Mouse (Mus musculus): Measurements from ENCODE around the gene Krtap28-10. TPM values are rescaled to one million over a fixed set of nuclear protein-coding genes. Genes with fewer than 3 reads are reported as not detected.
A peak's percentile ranks its signal among the peaks of the same experiment; 100 is the strongest.

The Krtap28-10 gene
- polyA plus RNA-seq, 1 experiment from 2014 or later, result not detected

DNA sequence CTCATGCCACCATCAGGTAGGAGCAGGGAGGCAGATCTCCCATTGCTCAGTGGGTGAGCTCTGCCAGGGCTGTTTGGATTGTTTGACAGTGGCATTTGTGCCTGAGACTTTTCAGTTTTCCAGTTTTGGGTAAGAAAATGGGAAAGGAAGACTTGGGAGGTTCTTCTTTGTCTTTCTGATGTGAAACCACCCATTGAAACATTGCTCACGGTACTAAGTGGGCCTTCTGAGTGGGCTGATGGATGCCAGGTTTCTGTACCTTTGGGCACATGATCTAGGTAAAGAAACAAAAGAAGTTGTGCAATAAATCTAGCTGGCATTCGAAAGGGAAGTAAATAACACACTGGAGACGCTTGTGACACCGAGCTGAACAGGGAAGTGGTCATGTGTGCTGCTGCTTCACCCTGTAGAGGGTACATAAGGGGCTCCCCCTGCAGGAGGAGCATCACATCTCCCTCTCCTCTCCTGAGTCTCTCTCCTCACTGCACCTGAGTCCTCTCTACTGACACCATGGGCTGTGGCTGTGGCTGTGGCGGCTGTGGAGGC, 2.7 kb upstream of the Krtap28-10 start, which contains the start of gene Gm47969:
Gene Gm47969 (plus strand): TSS at position 51 of the 546 bp plus-strand sequence.
- H3K4me3 ChIP-seq, result no peak within 1 kb of the TSS
- 78% methylated on average over 5 of the region's 5 CpGs for WGBS
- H3K4me1 ChIP-seq, result no peaks in the 10 kb centered on the region
- no peak within 1 kb of the TSS for H3K27ac ChIP-seq
- no peaks in the 10 kb centered on the region for H3K27me3 ChIP-seq
- H3K9ac ChIP-seq, result no peak within 1 kb of the TSS
- no peak for ATAC-seq (ENCODE audit: low FRiP score, low read depth)
- no peaks in the 10 kb centered on the region for H3K9me3 ChIP-seq
- H3K36me3 ChIP-seq, result no peaks in the 10 kb centered on the region
- H3K4me2 ChIP-seq (replicated peaks), result no peak within 1 kb of the TSS

- ATAC-seq (ENCODE audit: low FRiP score, low read depth), result no peak
- 75% methylated on average over 4 of the region's 4 CpGs for WGBS
- Histone ChIP-seq H3K36me3 (no peaks in the 10 kb centered on the region), H3K9ac (no peak overlapping the region), H3K27me3 (no peaks in the 10 kb centered on the region), H3K4me1 (peaks cover 13% of the 10 kb centered on the region), H3K9me3 (no peaks in the 10 kb centered on the region), H3K4me2 (replicated peaks) (no peak overlapping the region), H3K4me3 (no peak overlapping the region), H3K27ac (no peak overlapping the region)
These were observed 3.2 kb downstream of the Krtap28-10 start for GRCm38 (mm10) chr1:83039080-83039479.

DNA sequence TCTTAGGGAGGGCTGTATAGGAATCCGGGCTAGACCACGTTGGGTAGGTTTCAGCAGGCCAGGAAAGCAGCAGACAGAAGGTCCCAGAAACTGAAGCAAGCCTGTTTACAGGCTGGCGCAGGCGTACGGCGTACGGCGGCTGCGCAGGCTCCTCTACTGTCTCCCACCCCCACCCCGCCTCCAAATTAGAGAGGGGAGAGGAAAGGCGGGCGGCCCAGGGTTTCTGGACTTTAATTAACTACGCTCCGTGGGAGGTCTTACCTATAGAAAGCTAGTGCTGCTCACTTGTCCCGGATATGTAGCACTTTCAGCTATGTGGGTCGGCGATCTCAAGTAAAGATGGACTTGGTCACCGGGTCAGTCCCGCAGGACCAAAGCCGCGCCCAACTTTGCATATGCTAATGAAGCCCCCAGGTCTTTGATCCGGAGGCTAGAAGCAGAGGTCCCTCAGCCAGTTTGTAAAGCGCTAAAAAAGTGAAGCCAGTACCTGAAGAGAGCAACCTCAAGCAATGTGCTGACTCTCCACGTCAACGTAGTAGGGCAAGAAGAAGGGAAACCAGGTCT, 4.1 kb downstream of the Krtap28-10 start, which contains the start of gene Slc19a3:
Gene Slc19a3 (minus strand): TSS at position 340 of the 564 bp plus-strand sequence.
- ATAC-seq (ENCODE audit: low FRiP score, low read depth), result peak; percentile 96
- Histone ChIP-seq H3K27me3 (no peaks in the 10 kb centered on the region), H3K4me1 (peaks cover 13% of the 10 kb centered on the region), H3K27ac (peak within 1 kb of the TSS; percentile 34; the same call in 1 of the 2 replicates), H3K9me3 (no peaks in the 10 kb centered on the region), H3K4me2 (replicated peaks) (peak within 1 kb of the TSS; percentile 72), H3K9ac (peak within 1 kb of the TSS; percentile 59), H3K4me3 (peak within 1 kb of the TSS; percentile 49), H3K36me3 (no peaks in the 10 kb centered on the region)
- WGBS, result under 1% methylated on average over 25 of the region's 25 CpGs

DNA sequence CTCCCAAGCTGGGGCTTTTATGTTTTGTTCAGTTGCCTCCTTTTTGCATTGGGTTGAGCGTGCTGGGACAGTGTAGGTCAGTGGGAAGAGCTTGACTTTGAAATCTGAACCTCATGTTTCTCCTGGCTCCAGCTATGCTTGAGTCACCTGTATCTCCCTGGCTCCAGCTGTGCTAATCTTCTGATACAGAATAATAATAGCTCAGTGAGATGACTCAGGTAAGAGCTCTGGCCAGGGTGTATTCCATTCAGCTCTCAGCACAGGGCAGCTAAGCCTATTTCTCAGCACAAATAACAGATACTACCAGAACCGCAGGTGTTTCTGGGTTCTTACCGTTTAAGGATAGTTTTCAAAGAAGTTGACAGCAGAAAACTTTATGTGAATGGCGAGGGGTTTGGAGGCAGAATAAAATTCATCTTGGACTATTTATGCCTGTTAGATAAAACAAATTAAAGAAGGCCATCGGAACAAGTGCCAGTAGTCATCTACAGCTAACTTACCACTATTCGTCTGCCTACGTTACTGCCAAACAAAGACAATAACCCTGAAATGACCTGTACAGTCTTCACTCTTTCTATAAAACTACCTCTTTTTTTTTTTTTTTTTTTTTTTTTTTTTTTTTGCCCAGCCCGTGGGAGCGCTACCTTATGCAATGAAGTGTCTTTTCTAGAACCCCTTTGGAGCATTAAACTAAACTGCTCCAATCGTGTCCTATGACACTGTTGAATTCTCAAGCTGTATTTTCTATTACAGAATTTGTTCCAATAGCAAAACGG, 5.2 kb downstream of the Krtap28-10 start:
- no peaks in the 10 kb centered on the region for H3K9me3 ChIP-seq
- 72% methylated on average over 11 of the region's 11 CpGs for WGBS
- no peaks in the 10 kb centered on the region for H3K27me3 ChIP-seq
- no peak overlapping the region for H3K4me3 ChIP-seq
- H3K27ac ChIP-seq, result no peak overlapping the region
- no peak for ATAC-seq (ENCODE audit: low FRiP score, low read depth)
- peaks cover 13% of the 10 kb centered on the region for H3K4me1 ChIP-seq
- H3K36me3 ChIP-seq, result no peaks in the 10 kb centered on the region
- peak overlapping the region; percentile 72 for H3K4me2 ChIP-seq (replicated peaks)
- H3K9ac ChIP-seq, result 0 out of 2 replicates have a peak overlapping the region, but pooled peaks have one; percentile 59

- 41% methylated on average over 5 of the region's 5 CpGs for WGBS
- no peak overlapping the region for H3K4me3 ChIP-seq
- H3K9me3 ChIP-seq, result no peaks in the 10 kb centered on the region
- H3K4me1 ChIP-seq, result peaks cover 13% of the 10 kb centered on the region
- no peaks in the 10 kb centered on the region for H3K36me3 ChIP-seq
- no peak overlapping the region for H3K27ac ChIP-seq
- H3K9ac ChIP-seq, result no peak overlapping the region
- no peak overlapping the region for H3K4me2 ChIP-seq (replicated peaks)
- H3K27me3 ChIP-seq, result no peaks in the 10 kb centered on the region
- ATAC-seq (ENCODE audit: low FRiP score, low read depth), result no peak
These were observed 7.8 kb downstream of the Krtap28-10 start for GRCm38 (mm10) chr1:83034509-83034908.

DNA sequence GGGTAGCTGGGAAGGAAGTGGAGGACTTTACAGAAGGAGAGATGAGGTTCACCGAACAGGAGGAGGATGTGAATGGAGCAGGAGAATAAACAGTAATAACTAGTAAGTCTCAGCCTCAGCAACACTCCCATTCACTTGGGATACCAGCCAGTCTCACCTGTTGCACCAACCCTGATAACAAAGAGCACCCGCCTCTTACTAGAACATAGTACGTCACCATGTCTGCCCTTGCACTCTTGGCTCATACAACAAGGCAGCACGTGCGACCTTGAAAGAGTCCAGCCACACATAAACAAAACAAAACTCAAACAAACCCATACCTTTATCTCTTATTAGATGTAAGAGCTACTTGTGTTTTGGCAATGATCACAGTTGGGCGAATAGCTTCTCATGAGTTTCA, 9.8 kb downstream of the Krtap28-10 start:
- no peaks in the 10 kb centered on the region for H3K27me3 ChIP-seq
- WGBS, result 93% methylated on average over 6 of the region's 6 CpGs
- H3K9ac ChIP-seq, result no peak overlapping the region
- no peak overlapping the region for H3K27ac ChIP-seq
- H3K4me3 ChIP-seq, result no peak overlapping the region
- H3K9me3 ChIP-seq, result no peaks in the 10 kb centered on the region
- peaks cover 3% of the 10 kb centered on the region; the same call in 1 of the 2 replicates for H3K4me1 ChIP-seq
- H3K36me3 ChIP-seq, result no peaks in the 10 kb centered on the region
- no peak overlapping the region for H3K4me2 ChIP-seq (replicated peaks)
- ATAC-seq (ENCODE audit: low FRiP score, low read depth), result no peak

DNA sequence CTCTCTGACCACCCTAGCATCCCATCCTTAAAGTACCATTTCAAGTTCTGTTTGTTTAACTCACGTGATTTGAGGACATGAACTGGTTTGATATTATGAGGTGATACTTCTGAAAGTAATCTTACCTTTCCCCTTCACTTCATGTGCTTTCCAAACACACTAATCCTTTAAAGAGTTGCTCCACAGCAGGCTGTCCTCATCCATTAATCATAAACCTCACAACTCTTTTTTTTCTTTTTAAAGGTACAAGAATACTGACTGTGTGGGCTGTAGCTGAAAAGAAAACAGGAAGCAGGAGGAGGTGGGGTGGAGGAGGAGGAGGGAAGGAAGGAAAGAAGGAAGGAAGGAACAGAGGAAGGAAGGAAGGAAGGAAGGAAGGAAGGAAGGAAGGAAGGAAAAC, 10.3 kb downstream of the Krtap28-10 start:
- no peak overlapping the region for H3K9ac ChIP-seq
- H3K27ac ChIP-seq, result no peak overlapping the region
- H3K9me3 ChIP-seq, result no peaks in the 10 kb centered on the region
- H3K36me3 ChIP-seq, result no peaks in the 10 kb centered on the region
- H3K4me3 ChIP-seq, result no peak overlapping the region
- WGBS, result 28% methylated on average over 1 of the region's 1 CpGs
- no peak for ATAC-seq (ENCODE audit: low FRiP score, low read depth)
- no peaks in the 10 kb centered on the region for H3K27me3 ChIP-seq
- H3K4me1 ChIP-seq, result no peaks in the 10 kb centered on the region
- no peak overlapping the region for H3K4me2 ChIP-seq (replicated peaks)

DNA sequence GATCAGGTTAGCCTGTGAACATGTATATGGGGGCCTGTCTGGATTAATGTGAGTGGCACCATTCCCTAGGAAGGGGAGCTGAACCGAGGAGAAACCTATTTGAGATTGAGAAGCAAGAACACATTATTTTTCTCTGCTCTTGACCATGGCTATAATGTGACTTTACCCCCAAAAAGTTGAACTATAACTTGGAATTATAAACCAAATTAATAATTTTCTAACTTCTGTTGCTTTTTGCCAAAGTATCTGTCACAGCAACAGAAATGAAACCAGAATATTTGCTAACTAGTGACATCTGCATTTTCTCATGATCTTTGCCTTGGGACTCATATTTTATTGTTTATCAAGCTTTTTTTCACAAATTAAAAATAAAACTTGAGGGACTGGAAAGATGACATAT, 25.7 kb downstream of the Krtap28-10 start:
- Histone ChIP-seq H3K36me3 (no peaks in the 10 kb centered on the region), H3K27me3 (no peaks in the 10 kb centered on the region), H3K9ac (no peak overlapping the region), H3K4me1 (peaks cover 5% of the 10 kb centered on the region; the same call in 1 of the 2 replicates), H3K4me3 (no peak overlapping the region), H3K27ac (no peak overlapping the region), H3K4me2 (replicated peaks) (no peak overlapping the region), H3K9me3 (peaks cover 3% of the 10 kb centered on the region; the same call in 1 of the 2 replicates)
- no peak for ATAC-seq (ENCODE audit: low FRiP score, low read depth)
- WGBS, result 77% methylated on average over 1 of the region's 1 CpGs

DNA sequence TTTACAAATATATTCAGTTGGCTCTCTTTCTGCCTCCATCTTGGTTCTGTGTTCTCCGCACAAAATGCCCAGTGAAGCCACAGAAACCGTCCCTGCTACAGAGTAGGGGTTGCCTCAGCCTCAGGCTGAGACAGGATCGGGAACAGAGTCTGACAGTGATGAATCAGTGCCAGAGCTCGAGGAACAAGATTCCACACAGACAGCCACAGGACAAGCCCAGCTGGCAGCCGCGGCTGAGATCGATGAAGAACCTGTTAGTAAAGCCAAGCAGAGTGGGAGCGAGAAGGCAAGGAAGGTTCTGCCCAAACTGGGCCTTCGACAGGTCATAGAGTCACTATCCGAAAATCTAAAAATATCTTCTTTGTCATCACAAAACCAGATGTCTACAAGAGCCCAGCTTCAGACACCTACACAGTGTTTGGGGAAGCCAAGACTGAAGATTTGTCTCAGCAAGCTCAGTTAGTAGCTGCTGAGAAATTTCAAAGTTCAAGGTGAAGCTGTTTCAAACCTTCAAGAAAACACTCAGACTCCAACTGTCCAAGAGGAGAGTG, 26.9 kb downstream of the Krtap28-10 start:
- Histone ChIP-seq H3K4me3 (no peak overlapping the region), H3K9me3 (peaks cover 3% of the 10 kb centered on the region; the same call in 1 of the 2 replicates), H3K4me2 (replicated peaks) (no peak overlapping the region), H3K4me1 (no peaks in the 10 kb centered on the region), H3K36me3 (no peaks in the 10 kb centered on the region), H3K9ac (no peak overlapping the region), H3K27me3 (no peaks in the 10 kb centered on the region), H3K27ac (no peak overlapping the region)
- 79% methylated on average over 10 of the region's 10 CpGs for WGBS
- no peak for ATAC-seq (ENCODE audit: low FRiP score, low read depth)

DNA sequence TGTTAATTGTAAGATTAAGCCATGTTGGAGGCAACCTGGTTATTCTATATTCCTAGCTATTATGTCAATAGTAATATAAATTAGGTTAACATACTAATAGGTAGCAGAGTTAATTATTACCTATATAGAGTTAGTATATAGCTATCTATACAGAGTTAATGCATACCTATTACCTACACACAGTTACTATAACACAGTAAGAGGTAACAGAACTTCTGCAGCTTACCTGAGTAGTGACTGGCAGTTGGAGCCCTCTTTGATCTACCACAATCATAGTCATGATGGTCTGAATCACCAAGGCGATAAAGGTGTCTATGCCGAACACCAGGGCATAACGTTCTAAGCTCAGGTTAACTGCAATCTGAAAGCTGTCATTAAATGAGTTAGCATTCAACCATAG, 27.8 kb downstream of the Krtap28-10 start:
- H3K9ac ChIP-seq, result no peak overlapping the region
- H3K4me2 ChIP-seq (replicated peaks), result no peak overlapping the region
- peaks cover 3% of the 10 kb centered on the region; the same call in 1 of the 2 replicates for H3K9me3 ChIP-seq
- 87% methylated on average over 3 of the region's 3 CpGs for WGBS
- no peaks in the 10 kb centered on the region for H3K4me1 ChIP-seq
- H3K36me3 ChIP-seq, result no peaks in the 10 kb centered on the region
- no peaks in the 10 kb centered on the region for H3K27me3 ChIP-seq
- H3K27ac ChIP-seq, result no peak overlapping the region
- no peak overlapping the region for H3K4me3 ChIP-seq
- no peak for ATAC-seq (ENCODE audit: low FRiP score, low read depth)

GRCm38 (mm10) chr1:83007471-83007870, 34.8 kb downstream of the Krtap28-10 start:
- Histone ChIP-seq H3K9ac (no peak overlapping the region), H3K4me1 (no peaks in the 10 kb centered on the region), H3K27ac (no peak overlapping the region), H3K9me3 (no peaks in the 10 kb centered on the region), H3K4me2 (replicated peaks) (no peak overlapping the region), H3K4me3 (no peak overlapping the region), H3K27me3 (no peaks in the 10 kb centered on the region), H3K36me3 (no peaks in the 10 kb centered on the region)
- no peak for ATAC-seq (ENCODE audit: low FRiP score, low read depth)
- WGBS, result 74% methylated on average over 6 of the region's 6 CpGs

Data from limb, embryonic 13.5 days (tissue).